Mouse (Mus musculus): Measurements from ENCODE around the gene Adm2.

The Adm2 gene

GRCm38 (mm10) chr15:89356372-89356771 is 33.9 kb downstream of the Adm2 start:
- DNase-seq (ENCODE audit: low spot score in 2 of 2), result peak; percentile 45 to 59

- DNase-seq (ENCODE audit: low spot score in 2 of 2), result no peak
Observed at GRCm38 (mm10) chr15:89358784-89359183, 36.3 kb downstream of the Adm2 start.

- DNase-seq (ENCODE audit: low spot score in 2 of 2), result no peak
Observed at GRCm38 (mm10) chr15:89363051-89363450, 40.5 kb downstream of the Adm2 start.

GRCm38 (mm10) chr15:89365141-89365551 is 42.6 kb downstream of the Adm2 start:
- DNase-seq (ENCODE audit: low spot score in 2 of 2), result no peak

- no peak for DNase-seq (ENCODE audit: low spot score in 2 of 2)
Observed at GRCm38 (mm10) chr15:89372068-89372467, 49.5 kb downstream of the Adm2 start.

- no peak for DNase-seq (ENCODE audit: low spot score in 2 of 2)
Observed at GRCm38 (mm10) chr15:89372536-89372935, 50.0 kb downstream of the Adm2 start.

- peak; percentile 77 to 87 for DNase-seq (ENCODE audit: low spot score in 2 of 2)
Observed at GRCm38 (mm10) chr15:89373027-89373761, 50.7 kb downstream of the Adm2 start.

- peak; percentile 86 to 94 for DNase-seq (ENCODE audit: low spot score in 2 of 2)
Observed at GRCm38 (mm10) chr15:89373762-89374248, 51.3 kb downstream of the Adm2 start, which contains the start of gene Sco2. Gene Sco2, minus strand, starts transcription at chr15:89373846.

All from spleen, postnatal 14 days (tissue).